24 mouse cellular contexts compared by ENCODE assay signal in the genomic region with DNA sequence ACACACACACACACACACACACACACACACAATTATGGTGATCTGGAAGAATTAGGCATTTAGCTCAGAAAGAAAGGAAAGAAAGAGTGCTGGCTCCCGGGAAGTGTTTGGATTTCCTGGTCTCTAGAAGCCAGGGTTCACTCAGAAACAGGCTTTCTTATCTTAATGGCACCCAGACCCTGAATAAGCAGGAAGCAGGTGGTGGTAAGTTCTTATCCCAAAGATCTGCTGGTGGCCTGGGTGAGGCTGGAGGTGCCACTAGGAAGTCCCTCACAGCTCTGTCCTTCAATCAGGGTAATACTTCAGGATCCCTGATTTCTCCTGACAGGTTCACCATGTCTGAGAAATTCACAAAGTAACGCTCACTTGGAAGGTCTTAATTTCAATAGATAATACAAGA. TPM values are rescaled to one million over a fixed set of nuclear protein-coding genes. Genes with fewer than 3 reads are reported as not detected.
DNase-seq lines count a peak whose midpoint lies in the region; ATAC-seq and TF ChIP-seq lines count a peak whose summit lies in the region.
"Had no signal": no experiment of that assay in that cellular context is flagged by ENCODE, and none has a peak within 500 bp of the region (broad histone marks: within the 10 kb centered on the region; RNA-seq: fewer than 3 reads in every experiment).

No protein-coding gene starts in this region.

- 47% methylated on average over 2 of the region's 2 CpGs for WGBS in intestine, embryonic 15.5 days
- 37% methylated on average over 2 of the region's 2 CpGs for WGBS in intestine, postnatal 0 days
- 53% methylated on average over 2 of the region's 2 CpGs for WGBS in stomach, embryonic 16.5 days
- 87% methylated on average over 2 of the region's 2 CpGs for WGBS in forebrain, embryonic 12.5 days

- no peak overlapping the region for H3K4me2 ChIP-seq in intestine, embryonic 15.5 days (replicated peaks)
- no peak overlapping the region for H3K4me2 ChIP-seq in intestine, postnatal 0 days (replicated peaks; ENCODE audit: low read depth)
- H3K4me2 ChIP-seq in stomach, embryonic 16.5 days (ENCODE audit: low read depth, low read length) = no peak overlapping the region
- H3K4me2 ChIP-seq in forebrain, embryonic 12.5 days = no peak overlapping the region
- H3K4me2 ChIP-seq: embryonic facial prominence, embryonic 12.5 days had no signal

- no peak for TF ChIP-seq RAD21 in MEL (IDR thresholded peaks at IDR 0.05; ENCODE audit: low read depth, low read length)

- H3K36me3 ChIP-seq in MEL (ENCODE audit: control insufficient read depth in 1 of 2, insufficient read depth in 2 of 2, low read length in 2 of 2) = peaks cover 0 to 2% of the 10 kb centered on the region in 2 experiments; a peak in 1 of 4 replicates
- peaks cover 6% of the 10 kb centered on the region; the same call in 1 of the 2 replicates for H3K36me3 ChIP-seq in intestine, embryonic 15.5 days
- peaks cover 31% of the 10 kb centered on the region for H3K36me3 ChIP-seq in intestine, postnatal 0 days (ENCODE audit: control insufficient read depth, insufficient read depth)
- no peaks in the 10 kb centered on the region; the same call in 1 of the 2 replicates for H3K36me3 ChIP-seq in stomach, embryonic 16.5 days (ENCODE audit: control insufficient read depth, insufficient read depth, low read length)
- peaks cover 29% of the 10 kb centered on the region for H3K36me3 ChIP-seq in forebrain, embryonic 12.5 days (replicated peaks)

- H3K4me1 ChIP-seq in MEL (ENCODE audit: control insufficient read depth in 1 of 2, insufficient read depth in 2 of 2, low read length in 2 of 2) = 0 out of 4 replicates have a peak, but pooled peaks cover 0 to 2% of the 10 kb centered on the region in 2 experiments
- H3K4me1 ChIP-seq in intestine, embryonic 15.5 days (replicated peaks) = 0 out of 2 replicates have a peak, but pooled peaks cover 3% of the 10 kb centered on the region
- no peaks in the 10 kb centered on the region for H3K4me1 ChIP-seq in intestine, postnatal 0 days (replicated peaks; ENCODE audit: control insufficient read depth, insufficient read depth, low read length)
- H3K4me1 ChIP-seq in stomach, embryonic 16.5 days (ENCODE audit: control insufficient read depth, insufficient read depth, low read length) = peaks cover 2% of the 10 kb centered on the region; the same call in 1 of the 2 replicates
- H3K4me1 ChIP-seq in forebrain, embryonic 12.5 days = peaks cover 7% of the 10 kb centered on the region
- H3K4me1 ChIP-seq: embryonic facial prominence, embryonic 12.5 days had no signal

- TF ChIP-seq CTCF in MEL (IDR thresholded peaks at IDR 0.05 in 2 of 3, conservative IDR thresholded peaks at IDR 0.05 in 1 of 3; ENCODE audit: control insufficient read depth in 1 of 3, insufficient read depth in 1 of 3, low read depth in 2 of 3, low read length in 3 of 3, poor library complexity in 1 of 3, severe bottlenecking in 1 of 3) = no peak
- no peak for TF ChIP-seq CTCF in intestine, postnatal 0 days (IDR thresholded peaks at IDR 0.05; ENCODE audit: low read depth)

- no peaks in the 10 kb centered on the region for H3K27me3 ChIP-seq in MEL (ENCODE audit: control insufficient read depth in 1 of 2, insufficient read depth in 2 of 2, low read length in 2 of 2)
- H3K27me3 ChIP-seq in intestine, embryonic 15.5 days (replicated peaks) = no peaks in the 10 kb centered on the region
- no peaks in the 10 kb centered on the region for H3K27me3 ChIP-seq in intestine, postnatal 0 days (replicated peaks; ENCODE audit: control insufficient read depth, insufficient read depth, low read length)
- no peaks in the 10 kb centered on the region for H3K27me3 ChIP-seq in stomach, embryonic 16.5 days (ENCODE audit: control insufficient read depth, insufficient read depth, low read length)
- no peaks in the 10 kb centered on the region for H3K27me3 ChIP-seq in forebrain, embryonic 12.5 days
- H3K27me3 ChIP-seq: embryonic facial prominence, embryonic 12.5 days; Patski had no signal

- no peak for TF ChIP-seq POLR2A in MEL (IDR thresholded peaks at IDR 0.05; ENCODE audit: control insufficient read depth in 1 of 2, insufficient read depth in 1 of 2, low read depth in 1 of 2, low read length in 2 of 2, poor library complexity in 1 of 2)

- no peak overlapping the region for H3K9ac ChIP-seq in MEL (ENCODE audit: control insufficient read depth, low read depth, low read length, poor library complexity, severe bottlenecking)
- H3K9ac ChIP-seq in intestine, embryonic 15.5 days = no peak overlapping the region
- H3K9ac ChIP-seq in intestine, postnatal 0 days (ENCODE audit: low read depth, low read length) = no peak overlapping the region
- no peak overlapping the region for H3K9ac ChIP-seq in stomach, embryonic 16.5 days (ENCODE audit: low read length)
- no peak overlapping the region for H3K9ac ChIP-seq in forebrain, embryonic 12.5 days
- H3K9ac ChIP-seq: embryonic facial prominence, embryonic 12.5 days had no signal

- H3K9me3 ChIP-seq in MEL (replicated peaks; ENCODE audit: insufficient read depth, low read length) = no peaks in the 10 kb centered on the region
- H3K9me3 ChIP-seq in intestine, embryonic 15.5 days = no peaks in the 10 kb centered on the region
- H3K9me3 ChIP-seq in intestine, postnatal 0 days (ENCODE audit: control insufficient read depth) = no peaks in the 10 kb centered on the region
- H3K9me3 ChIP-seq in stomach, embryonic 16.5 days (replicated peaks; ENCODE audit: control insufficient read depth, low read length) = no peaks in the 10 kb centered on the region
- H3K9me3 ChIP-seq in forebrain, embryonic 12.5 days = no peaks in the 10 kb centered on the region
- H3K9me3 ChIP-seq: embryonic facial prominence, embryonic 10.5 days; embryonic facial prominence, embryonic 12.5 days had no signal

- peak; percentile 81 for ATAC-seq in intestine, embryonic 15.5 days
- ATAC-seq in intestine, postnatal 0 days = peak; percentile 71
- ATAC-seq in stomach, embryonic 16.5 days (ENCODE audit: insufficient read depth, low FRiP score) = no peak
- ATAC-seq in forebrain, embryonic 12.5 days (ENCODE audit: low FRiP score) = no peak
- ATAC-seq: activated CD4-positive, CD25-positive, alpha-beta regulatory T cell, adult 4 months; forebrain, embryonic 14.5 days; forebrain, embryonic 16.5 days; Patski had no signal

- TF ChIP-seq EP300 in MEL (IDR thresholded peaks at IDR 0.05; ENCODE audit: low read depth in 1 of 2, low read length in 2 of 2) = peak in 1 of 2 experiments; percentile 13; a peak in 1 of 4 replicates

- DNase-seq in MEL (ENCODE audit: low read depth, low spot score) = no peak
- no peak for DNase-seq in lung, postnatal 10 days
- DNase-seq in adrenal gland, adult 2 months = no peak
- DNase-seq: adrenal gland, postnatal 10 days; adrenal gland, postnatal 36 days; cerebellum, adult 11-12 months; cerebellum, adult 2 months; cerebellum, adult 9-10 months; cerebellum, postnatal 10 days; cerebellum, postnatal 25 days had no signal

- H3K79me2 ChIP-seq in MEL (ENCODE audit: control insufficient read depth, insufficient read depth, low read length, poor library complexity) = no peaks in the 10 kb centered on the region

- H3K4me3 ChIP-seq in MEL (ENCODE audit: control insufficient read depth in 1 of 2, insufficient read depth in 1 of 2, low read depth in 2 of 2, low read length in 2 of 2) = no peak overlapping the region
- no peak overlapping the region for H3K4me3 ChIP-seq in intestine, embryonic 15.5 days (replicated peaks)
- no peak overlapping the region for H3K4me3 ChIP-seq in intestine, postnatal 0 days (ENCODE audit: low read depth, low read length)
- no peak overlapping the region for H3K4me3 ChIP-seq in stomach, embryonic 16.5 days (replicated peaks; ENCODE audit: low read length)
- H3K4me3 ChIP-seq in forebrain, embryonic 12.5 days (replicated peaks) = no peak overlapping the region
- H3K4me3 ChIP-seq: embryonic facial prominence, embryonic 10.5 days; embryonic facial prominence, embryonic 12.5 days had no signal

- H3K27ac ChIP-seq in MEL (ENCODE audit: control insufficient read depth, low read depth, low read length) = no peak overlapping the region
- H3K27ac ChIP-seq in intestine, embryonic 15.5 days = peak overlapping the region; percentile 32; the same call in 1 of the 2 replicates
- peak overlapping the region; percentile 54 for H3K27ac ChIP-seq in intestine, postnatal 0 days (ENCODE audit: low read depth, low read length)
- H3K27ac ChIP-seq in stomach, embryonic 16.5 days (ENCODE audit: low read length) = peak overlapping the region; percentile 56
- no peak overlapping the region for H3K27ac ChIP-seq in forebrain, embryonic 12.5 days
- H3K27ac ChIP-seq: embryonic facial prominence, embryonic 10.5 days; embryonic facial prominence, embryonic 12.5 days had no signal

RNA-seq across cellular contexts. Expression of gene Ccz1, which starts 32.3 kb away (rescaled TPM):
- total RNA-seq in MEL (2012; rRNA removed) = 56.0 and 61.7 TPM in 2 replicates
- 100 to 1,000 TPM in 1 of 2 experiments, 10 to 100 TPM in 1; 58.0 to 166 TPM for polyA plus RNA-seq in MEL (2012; ENCODE audit: insufficient read depth in 1 of 2, insufficient read length in 2 of 2, low read depth in 1 of 2, low replicate concordance in 2 of 2, missing spikeins in 1 of 2)
- 69.0 and 75.7 TPM in 2 replicates for polyA plus RNA-seq in intestine, embryonic 15.5 days (2015; fragmentation: Nextera tagmentation; extraction: Ambion mirVana)
- polyA plus RNA-seq in intestine, postnatal 0 days (2015; fragmentation: Nextera tagmentation; extraction: Ambion mirVana) = 58.1 and 59.9 TPM in 2 replicates
- 72.5 and 79.7 TPM in 2 replicates for polyA plus RNA-seq in stomach, embryonic 16.5 days (2015; fragmentation: Nextera tagmentation; extraction: Ambion mirVana)
- polyA plus RNA-seq in forebrain, embryonic 12.5 days (2016; fragmentation: Nextera tagmentation; extraction: Ambion mirVana) = 110 and 113 TPM in 2 replicates
- total RNA-seq in adrenal gland, adult 2 months (2021) = 10 to 100 TPM; 51.1 to 57.1 TPM
- 3.5 and 6.6 TPM in 2 replicates for polyA plus RNA-seq in adrenal gland, adult 2 months (2012; rRNA removed)

RNA-seq across cellular contexts. Expression of gene Ocm, which starts 44.1 kb away (rescaled TPM):
- not detected in 2 replicates for total RNA-seq in MEL (2012; rRNA removed)
- not detected for polyA plus RNA-seq in MEL (2012; ENCODE audit: insufficient read depth in 1 of 2, insufficient read length in 2 of 2, low read depth in 1 of 2, low replicate concordance in 2 of 2, missing spikeins in 1 of 2)
- not detected in 2 replicates for polyA plus RNA-seq in intestine, embryonic 15.5 days (2015; fragmentation: Nextera tagmentation; extraction: Ambion mirVana)
- not detected in 2 replicates for polyA plus RNA-seq in intestine, postnatal 0 days (2015; fragmentation: Nextera tagmentation; extraction: Ambion mirVana)
- polyA plus RNA-seq in stomach, embryonic 16.5 days (2015; fragmentation: Nextera tagmentation; extraction: Ambion mirVana) = 0.43 TPM in 1 of 2 replicates, not detected in the other
- not detected in 2 replicates for polyA plus RNA-seq in forebrain, embryonic 12.5 days (2016; fragmentation: Nextera tagmentation; extraction: Ambion mirVana)
- not detected for total RNA-seq in adrenal gland, adult 2 months (2021)
- not detected in 2 replicates for polyA plus RNA-seq in adrenal gland, adult 2 months (2012; rRNA removed)
- total RNA-seq: adrenal gland, adult 18-20 months; adrenal gland, postnatal 10 days; adrenal gland, postnatal 36 days; ES-E14 had no signal
- polyA plus RNA-seq: activated CD4-positive, CD25-positive, alpha-beta regulatory T cell, adult 4 months; C2C12; cerebellum, adult 2 months; embryonic facial prominence, embryonic 10.5 days; embryonic facial prominence, embryonic 12.5 days; forebrain, embryonic 11.5 days; forebrain, embryonic 14.5 days; forebrain, embryonic 16.5 days; Patski had no signal

RNA-seq across cellular contexts. Expression of gene Rsph10b, which starts 49.5 kb away (rescaled TPM):
- 0.04 TPM in 1 of 2 replicates, not detected in the other for total RNA-seq in MEL (2012; rRNA removed)
- polyA plus RNA-seq in MEL (2012; ENCODE audit: insufficient read depth in 1 of 2, insufficient read length in 2 of 2, low read depth in 1 of 2, low replicate concordance in 2 of 2, missing spikeins in 1 of 2) = under 1 TPM in 1 of 2 experiments, not detected in 1; 0.17 TPM
- polyA plus RNA-seq in intestine, embryonic 15.5 days (2015; fragmentation: Nextera tagmentation; extraction: Ambion mirVana) = 0.20 and 0.39 TPM in 2 replicates
- polyA plus RNA-seq in intestine, postnatal 0 days (2015; fragmentation: Nextera tagmentation; extraction: Ambion mirVana) = 0.86 and 1.5 TPM in 2 replicates
- 0.45 and 0.94 TPM in 2 replicates for polyA plus RNA-seq in stomach, embryonic 16.5 days (2015; fragmentation: Nextera tagmentation; extraction: Ambion mirVana)
- 2.2 and 3.4 TPM in 2 replicates for polyA plus RNA-seq in forebrain, embryonic 12.5 days (2016; fragmentation: Nextera tagmentation; extraction: Ambion mirVana)
- 1 to 10 TPM; 4.3 to 7.4 TPM for total RNA-seq in adrenal gland, adult 2 months (2021)
- polyA plus RNA-seq in adrenal gland, adult 2 months (2012; rRNA removed) = 0.21 and 0.31 TPM in 2 replicates
- polyA plus RNA-seq: activated CD4-positive, CD25-positive, alpha-beta regulatory T cell, adult 4 months; C2C12 had no signal

RNA-seq across cellular contexts. Expression of gene Gm42421, which starts 54.4 kb away (rescaled TPM):
- total RNA-seq in MEL (2012; rRNA removed) = 0.39 TPM in 1 of 2 replicates, not detected in the other
- under 1 TPM in 1 of 2 experiments, not detected in 1; 0.84 TPM for polyA plus RNA-seq in MEL (2012; ENCODE audit: insufficient read depth in 1 of 2, insufficient read length in 2 of 2, low read depth in 1 of 2, low replicate concordance in 2 of 2, missing spikeins in 1 of 2)
- 0.68 TPM in 1 of 2 replicates, not detected in the other for polyA plus RNA-seq in intestine, embryonic 15.5 days (2015; fragmentation: Nextera tagmentation; extraction: Ambion mirVana)
- polyA plus RNA-seq in intestine, postnatal 0 days (2015; fragmentation: Nextera tagmentation; extraction: Ambion mirVana) = 0.26 TPM in 1 of 2 replicates, not detected in the other
- polyA plus RNA-seq in stomach, embryonic 16.5 days (2015; fragmentation: Nextera tagmentation; extraction: Ambion mirVana) = 0.90 TPM in 1 of 2 replicates, not detected in the other
- 0.87 and 1.9 TPM in 2 replicates for polyA plus RNA-seq in forebrain, embryonic 12.5 days (2016; fragmentation: Nextera tagmentation; extraction: Ambion mirVana)
- under 1 TPM in 1 of 2 experiments, not detected in 1; 0.95 TPM for total RNA-seq in adrenal gland, adult 2 months (2021)
- not detected in 2 replicates for polyA plus RNA-seq in adrenal gland, adult 2 months (2012; rRNA removed)
- total RNA-seq: adrenal gland, adult 18-20 months; adrenal gland, postnatal 10 days had no signal

Comparison
In these comparisons a context has a peak if more than half of its experiments do, and no peak if none do; other contexts are left out.
1. H3K27ac ChIP-seq: peak in intestine, embryonic 15.5 days (single experiment), intestine, postnatal 0 days (single experiment) and stomach, embryonic 16.5 days (single experiment); none in MEL (single experiment) and forebrain, embryonic 12.5 days (single experiment).
2. ATAC-seq: peak in intestine, embryonic 15.5 days (single experiment) and intestine, postnatal 0 days (single experiment); none in stomach, embryonic 16.5 days (single experiment) and forebrain, embryonic 12.5 days (single experiment).